Mouse (Mus musculus) layer of hippocampus, postnatal 25 days (tissue): Measurements from ENCODE around the gene Btbd6. TPM values are rescaled to one million over a fixed set of nuclear protein-coding genes. Genes with fewer than 3 reads are reported as not detected.
A peak's percentile ranks its signal among the peaks of the same experiment; 100 is the strongest.

Source experiments
- DNase-seq, 2 experiments: peaks; one replicate each; pipeline ENCODE4 v3.0.0; 2022; ENCODE audit warnings: mixed read lengths in 2 of 2, low spot score in 1 of 2; ENCODE audit errors: extremely low spot score in 1 of 2
- total RNA-seq, 2 experiments: library from RNA; stranded (reverse); gene quantifications; 2 replicates each; pipeline ENCODE4 v1.2.3; 2021

The Btbd6 gene
- 10 to 100 TPM; 55.3 to 56.5 TPM for total RNA-seq

GRCm38 (mm10) chr12:112976371-112977073 lies at the start of gene Btbd6:
Btbd6 (plus strand) TSS chr12:112976482.
- DNase-seq: peak; percentile 80 to 88

- no peak for DNase-seq
Measured at GRCm38 (mm10) chr12:112927265-112927664, 49.0 kb upstream of the Btbd6 start.

- DNase-seq: peak; percentile 26 to 41
Measured at GRCm38 (mm10) chr12:112928401-112929241, 47.7 kb upstream of the Btbd6 start.

- DNase-seq: peak; percentile 59 to 60
Measured at GRCm38 (mm10) chr12:112929562-112930352, 46.5 kb upstream of the Btbd6 start, which contains the start of gene Jag2. Jag2 (minus strand) TSS chr12:112929776.

- DNase-seq: no peak
Measured at GRCm38 (mm10) chr12:112932647-112933046, 43.6 kb upstream of the Btbd6 start.

DNA sequence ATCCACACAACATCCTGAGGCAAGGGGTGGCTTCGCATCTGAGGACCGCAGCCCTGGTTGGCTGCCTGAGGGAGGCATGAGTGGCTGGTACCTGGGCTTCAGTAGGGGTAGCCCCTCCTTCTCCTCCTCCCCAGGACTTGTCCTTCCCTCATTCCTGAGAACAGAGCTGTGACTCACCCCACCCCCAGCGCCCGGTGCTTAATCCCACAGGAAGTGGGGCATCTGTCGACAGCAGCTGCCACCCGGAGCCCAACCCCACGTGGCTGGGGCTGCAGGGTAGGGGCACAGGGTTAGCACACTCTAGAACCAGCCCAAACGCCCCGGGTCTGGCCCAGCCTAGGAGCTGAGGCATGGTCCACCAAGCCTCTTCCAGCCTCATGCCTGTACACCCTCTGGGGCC lies 38.4 kb upstream of the Btbd6 start:
- DNase-seq: no peak

DNA sequence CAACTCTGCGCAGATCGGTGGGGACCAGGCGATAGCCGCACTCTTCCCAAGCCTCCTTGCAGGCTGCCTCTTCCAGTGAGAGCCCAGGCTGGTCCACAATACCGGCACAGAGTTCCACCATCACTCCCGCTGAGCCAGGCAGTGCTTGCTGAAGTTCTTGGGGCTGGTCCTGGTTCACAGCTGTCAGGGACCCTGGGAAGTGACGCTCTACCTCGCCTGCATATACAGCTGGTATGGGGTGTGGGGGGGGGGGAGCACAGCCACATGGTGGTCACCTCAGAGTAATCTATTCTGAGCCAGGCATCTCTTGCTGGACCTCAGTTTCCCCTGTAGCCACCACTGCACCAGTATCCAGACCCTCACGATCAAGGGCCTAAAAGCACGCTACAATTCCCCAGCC lies 37.9 kb upstream of the Btbd6 start:
- no peak for DNase-seq

DNA sequence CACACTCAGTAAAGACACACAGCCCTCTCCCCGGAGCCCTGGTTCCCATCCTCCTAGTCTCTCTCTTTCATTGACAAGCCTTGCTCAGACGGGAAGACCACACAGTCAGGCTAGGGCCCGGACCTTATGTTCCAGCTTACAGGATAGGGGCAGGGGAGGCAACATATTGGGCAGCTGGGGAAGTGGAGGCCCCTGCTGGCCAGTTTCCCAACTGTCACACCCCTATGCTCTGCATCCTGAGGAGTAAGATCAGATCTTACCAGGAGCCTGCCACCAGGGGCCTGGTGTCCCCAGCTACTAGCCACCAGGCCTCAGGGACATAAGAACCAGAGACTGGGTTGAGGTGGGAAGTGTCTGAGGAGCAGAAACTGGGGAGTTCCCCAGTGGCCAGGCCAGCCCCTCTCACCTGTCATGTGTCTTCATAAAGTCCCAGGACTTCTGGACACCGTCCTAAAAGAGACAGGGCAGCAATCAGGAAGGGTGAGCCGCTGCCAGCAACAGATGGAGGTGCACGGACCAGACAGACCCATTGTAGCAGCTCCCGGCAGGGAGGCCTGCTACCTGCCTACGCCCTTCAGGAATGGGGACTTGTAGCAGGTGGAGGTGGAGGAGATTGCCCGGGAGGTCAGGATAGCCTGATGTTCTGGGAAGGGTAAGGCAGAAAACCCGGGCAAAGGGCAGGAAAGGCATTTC lies 37.3 kb upstream of the Btbd6 start:
- no peak for DNase-seq

- DNase-seq: no peak
Measured at GRCm38 (mm10) chr12:112940238-112940637, 36.0 kb upstream of the Btbd6 start.

- DNase-seq: no peak
Measured at GRCm38 (mm10) chr12:112940710-112941109, 35.6 kb upstream of the Btbd6 start.

GRCm38 (mm10) chr12:112941156-112941775 lies 35.0 kb upstream of the Btbd6 start:
- peak in 1 of 2 experiments; percentile 40 for DNase-seq

- DNase-seq: peak; percentile 54 to 58
Measured at GRCm38 (mm10) chr12:112941776-112942713, 34.2 kb upstream of the Btbd6 start, which contains the start of gene Nudt14. Nudt14 (minus strand) TSS chr12:112942124.

GRCm38 (mm10) chr12:112943669-112944068 lies 32.6 kb upstream of the Btbd6 start:
- no peak for DNase-seq

DNA sequence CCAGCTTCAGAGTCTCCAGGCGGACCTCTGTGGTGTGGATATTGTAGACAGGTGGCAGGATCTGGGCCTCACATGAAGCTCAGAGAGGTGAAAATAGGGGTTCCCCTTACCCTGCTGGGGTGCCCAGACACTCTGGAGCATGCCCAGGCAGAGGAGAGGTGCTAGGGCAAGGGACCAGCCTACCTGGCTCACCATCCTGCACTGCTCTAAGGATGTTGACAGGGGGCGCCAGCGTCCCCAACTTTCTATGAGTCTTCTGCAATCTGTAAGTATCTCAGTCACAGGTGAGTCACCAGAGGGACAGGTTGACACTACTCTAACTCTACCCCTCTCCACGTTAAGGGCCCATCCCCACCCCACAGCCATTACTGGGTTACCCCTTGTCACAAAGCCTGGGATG lies 29.0 kb upstream of the Btbd6 start:
- peak in 1 of 2 experiments; percentile 37 for DNase-seq

DNA sequence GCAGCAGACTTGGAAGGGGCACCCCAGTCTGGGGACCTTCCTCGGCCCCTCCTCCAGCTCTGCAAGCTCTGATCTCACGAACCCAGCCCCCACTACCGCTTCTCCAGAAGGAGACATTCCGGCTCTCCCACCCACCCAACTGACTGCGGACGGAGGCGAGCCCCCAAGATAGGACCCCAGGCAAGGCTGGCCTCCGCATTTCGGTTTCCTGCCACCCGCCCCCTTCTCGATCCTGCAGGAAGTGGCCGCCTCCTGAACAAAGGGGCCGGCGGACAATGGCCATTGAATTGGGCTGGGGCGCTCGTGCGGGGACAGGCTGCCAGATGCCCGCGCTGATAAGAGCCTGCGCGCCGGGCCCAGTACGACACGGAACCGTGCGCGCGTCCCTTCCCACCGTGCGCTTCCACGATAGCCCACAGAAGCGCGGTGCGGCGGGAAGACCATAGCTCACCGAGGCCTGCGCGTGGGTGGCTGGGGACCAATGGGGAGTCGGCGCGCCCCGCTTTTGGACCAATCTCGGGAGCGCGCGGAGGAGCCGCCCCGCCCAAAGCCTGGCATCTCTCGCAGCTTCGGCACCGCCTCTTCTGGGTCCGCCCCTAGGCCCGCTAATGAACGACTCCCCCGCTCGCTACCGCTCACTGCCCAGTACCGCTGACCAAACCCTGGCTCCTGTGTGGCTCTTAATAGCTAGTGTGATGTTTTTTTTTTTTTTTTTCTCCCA lies 26.1 kb upstream of the Btbd6 start:
- peak; percentile 83 to 85 for DNase-seq

DNA sequence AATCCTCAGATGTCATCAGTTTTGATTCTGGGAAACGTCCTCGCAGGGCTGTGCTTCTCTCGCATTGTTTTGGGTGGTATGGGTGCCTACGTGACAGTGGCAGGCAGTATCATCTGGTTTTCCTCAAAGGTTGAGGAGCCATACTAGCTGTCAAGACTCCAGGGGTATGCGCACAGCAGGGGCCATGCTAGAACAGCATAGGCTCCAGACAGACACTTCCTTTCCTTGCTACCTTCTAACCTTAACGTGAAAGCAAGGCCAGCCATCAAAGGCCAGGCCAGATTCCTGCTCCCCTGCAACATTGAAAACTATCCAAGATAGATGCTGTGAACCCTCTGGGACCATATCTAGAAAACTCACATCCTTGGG lies 25.5 kb upstream of the Btbd6 start:
- no peak for DNase-seq

GRCm38 (mm10) chr12:112951150-112951842 lies 25.0 kb upstream of the Btbd6 start:
- DNase-seq: no peak
